Mouse (Mus musculus) Patski (cell line): Measurements from ENCODE around the gene Olfr419. TPM values are rescaled to one million over a fixed set of nuclear protein-coding genes. Genes with fewer than 3 reads are reported as not detected.

Experiments
- ATAC-seq: fragments of 100-300 bp; one replicate; pipeline ENCODE4 v1.8.0; 2021
- CTCF ChIA-PET: fragments of 350-600 bp; sonication (Branson Sonifier 250); formaldehyde crosslinking; loops from one replicate; lab custom pipeline; 2022; ENCODE audit warnings: inconsistent platforms; lab: Charles Lee
- POLR2A ChIA-PET: fragments of 350-600 bp; sonication (Branson Sonifier 250); formaldehyde crosslinking; loops from one replicate; lab custom pipeline; 2022; ENCODE audit warnings: antibody characterized with exemption, inconsistent platforms; lab: Charles Lee
- DNase-seq: peaks from one replicate; pipeline ENCODE4 v3.0.0-alpha.2; 2011; ENCODE audit warnings: low read depth, low spot score
- H3K27me3 ChIP-seq: fragments of 371-371 bp; one replicate; pipeline ENCODE4 v1.5.1; 2021
- CTCF ChIP-seq: fragments of 100-300 bp; IDR thresholded peaks from one replicate; pipeline ENCODE4 v1.5.1; 2021
- in situ Hi-C: fragments of 300-500 bp; cut with MboI; formaldehyde crosslinking; loops from 3 replicates; pipeline ENCODE4 v1.11.1; 2018; ENCODE audit warnings: low pct_unique_long_range_greater_than_20kb, mixed read lengths
- polyA plus RNA-seq: library from polyadenylated mRNA; unstranded; gene quantifications from one replicate; pipeline ENCODE4 v1.2.3, GENCODE M21; 2021

Gene Olfr419
- polyA plus RNA-seq: not detected

DNA sequence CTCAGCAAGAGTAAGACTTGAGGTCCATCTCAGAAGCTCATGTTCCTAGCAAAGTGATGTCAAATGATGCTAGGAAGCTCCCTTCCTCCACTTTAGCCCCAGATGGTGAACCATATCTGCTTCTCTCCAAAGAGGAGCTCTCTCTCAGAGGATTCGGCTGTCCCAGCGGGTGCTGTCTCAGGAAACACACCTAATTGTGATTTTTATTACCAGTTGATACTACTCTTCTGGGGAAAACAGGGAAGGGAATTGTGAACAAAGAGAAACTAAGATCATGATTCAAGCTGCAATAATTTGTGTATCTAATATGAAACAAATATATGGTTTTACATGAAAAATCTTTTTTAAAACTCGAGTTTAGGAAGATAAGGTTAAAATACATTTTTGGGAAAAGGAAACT lies at the start of gene Olfr419:
Gene Olfr419, minus strand, starts transcription at position 101 of the 400 bp plus-strand sequence.
- in situ Hi-C loops: no loop called here
- no peaks in the 10 kb centered on the region for H3K27me3 ChIP-seq
- ChIA-PET POLR2A (no interaction called here), CTCF (no interaction called here)
- ATAC-seq (no peak), DNase-seq (no peak)
- no peak for TF ChIP-seq CTCF

DNA sequence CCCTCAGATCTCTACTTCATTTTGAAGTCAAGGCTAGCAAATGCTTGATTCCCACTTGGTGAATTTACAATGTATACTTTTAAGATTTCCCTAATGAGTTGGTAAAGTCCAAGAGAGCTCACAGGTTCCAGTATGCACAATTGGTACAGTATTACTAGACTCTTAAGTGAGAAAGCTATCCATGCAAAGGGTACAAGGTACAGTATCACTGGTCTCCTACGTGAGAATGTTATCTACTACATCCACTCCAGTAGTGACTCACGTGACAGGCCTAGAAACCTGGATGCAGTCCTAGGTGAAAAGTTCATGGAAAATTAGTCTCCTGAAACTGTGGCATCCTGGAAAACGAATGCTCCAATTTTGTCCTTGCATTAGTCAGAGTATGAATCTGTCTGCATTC lies 18.8 kb upstream of the Olfr419 start:
- CTCF ChIA-PET: no interaction called here
- ATAC-seq: no peak
- no peaks in the 10 kb centered on the region for H3K27me3 ChIP-seq
- no peak for DNase-seq
- no peak for TF ChIP-seq CTCF
- POLR2A ChIA-PET: no interaction called here
- in situ Hi-C loops: no loop called here

DNA sequence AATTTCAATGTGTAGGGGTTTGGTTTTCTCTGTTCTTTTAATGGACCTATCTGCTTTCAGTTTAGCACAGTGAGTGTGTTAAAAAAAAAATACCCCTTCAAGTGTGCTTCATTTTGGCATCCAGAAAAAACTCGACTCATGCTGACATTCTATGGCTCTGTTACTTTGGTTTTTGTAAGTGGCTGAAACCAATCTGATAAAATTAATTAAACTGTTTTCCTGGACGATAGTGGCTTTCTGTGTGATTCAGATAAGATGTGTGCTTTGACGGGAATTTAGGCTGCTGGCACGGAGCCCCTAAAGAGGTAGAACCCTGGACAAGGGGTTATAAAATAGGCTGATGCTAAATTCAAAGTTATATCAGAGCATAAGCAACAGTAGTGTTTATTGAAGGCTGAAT lies 17.3 kb upstream of the Olfr419 start:
- ATAC-seq (no peak), DNase-seq (no peak)
- in situ Hi-C loops: no loop called here
- POLR2A ChIA-PET: no interaction called here
- CTCF ChIA-PET: no interaction called here
- no peak for TF ChIP-seq CTCF
- no peaks in the 10 kb centered on the region for H3K27me3 ChIP-seq

DNA sequence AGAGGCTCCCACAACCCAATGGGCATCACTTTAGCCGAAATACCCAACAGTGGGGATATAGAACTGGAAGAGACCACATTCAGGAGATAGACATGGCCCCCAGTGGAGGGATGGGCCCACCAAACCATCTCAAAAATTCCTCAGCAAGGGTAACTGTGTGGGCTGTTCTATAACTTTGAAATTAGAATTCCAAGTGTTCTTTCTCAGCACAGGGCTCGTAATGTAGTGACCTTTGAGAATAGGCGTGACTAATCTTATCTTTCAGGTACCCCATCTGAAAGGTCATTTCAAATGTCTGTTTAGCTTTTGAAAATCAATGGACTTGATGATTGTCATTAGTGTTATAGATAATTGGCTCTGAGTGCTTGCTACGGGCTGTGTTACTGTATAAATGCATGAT lies 16.0 kb upstream of the Olfr419 start:
- in situ Hi-C loops: no loop called here
- H3K27me3 ChIP-seq: no peaks in the 10 kb centered on the region
- POLR2A ChIA-PET: no interaction called here
- no peak for ATAC-seq
- CTCF ChIA-PET: no interaction called here
- no peak for TF ChIP-seq CTCF
- DNase-seq: no peak

DNA sequence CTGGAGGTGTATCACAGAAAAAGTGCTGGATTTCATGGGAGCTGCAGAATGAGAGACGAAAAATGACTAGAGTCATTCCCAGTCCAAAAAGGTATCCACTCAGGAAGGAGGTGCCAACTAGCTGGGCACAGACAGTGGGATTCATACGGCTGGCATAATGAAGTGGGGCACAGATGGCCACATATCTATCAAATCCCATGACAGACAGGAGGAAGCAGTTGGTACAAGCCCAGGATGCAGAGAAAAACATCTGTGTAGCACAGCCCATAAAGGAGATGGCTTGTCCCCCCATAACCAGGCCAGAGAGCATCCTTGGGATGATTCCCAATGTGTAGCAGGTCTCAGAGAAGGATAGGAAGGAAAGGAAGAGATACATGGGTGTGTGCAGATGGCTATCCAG lies 1.5 kb downstream of the Olfr419 start:
- CTCF ChIA-PET: no interaction called here
- POLR2A ChIA-PET: no interaction called here
- DNase-seq: no peak
- TF ChIP-seq CTCF: no peak
- ATAC-seq: no peak
- H3K27me3 ChIP-seq: no peaks in the 10 kb centered on the region
- in situ Hi-C loops: no loop called here

DNA sequence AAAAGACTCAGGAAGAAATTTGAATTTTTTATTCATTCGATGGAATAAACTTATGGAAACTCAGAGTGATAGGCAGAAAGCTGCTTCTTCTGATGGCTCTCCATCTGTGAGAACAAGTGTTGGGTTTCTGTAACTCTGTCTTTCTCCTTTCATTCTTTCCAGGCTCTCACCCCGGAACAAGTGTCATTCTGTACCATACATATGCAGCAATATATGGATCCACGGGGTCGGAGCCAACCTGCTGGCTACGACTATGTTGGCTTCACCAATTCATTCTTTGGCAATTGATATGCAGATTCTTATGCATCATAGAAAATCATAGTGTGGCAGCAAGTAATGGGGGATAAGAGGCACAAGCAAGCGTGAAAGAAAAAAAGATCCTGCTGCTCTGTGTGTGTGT lies 4.7 kb downstream of the Olfr419 start:
- POLR2A ChIA-PET: no interaction called here
- ATAC-seq (no peak), DNase-seq (no peak)
- in situ Hi-C loops: no loop called here
- no peaks in the 10 kb centered on the region for H3K27me3 ChIP-seq
- CTCF ChIA-PET: no interaction called here
- no peak for TF ChIP-seq CTCF

DNA sequence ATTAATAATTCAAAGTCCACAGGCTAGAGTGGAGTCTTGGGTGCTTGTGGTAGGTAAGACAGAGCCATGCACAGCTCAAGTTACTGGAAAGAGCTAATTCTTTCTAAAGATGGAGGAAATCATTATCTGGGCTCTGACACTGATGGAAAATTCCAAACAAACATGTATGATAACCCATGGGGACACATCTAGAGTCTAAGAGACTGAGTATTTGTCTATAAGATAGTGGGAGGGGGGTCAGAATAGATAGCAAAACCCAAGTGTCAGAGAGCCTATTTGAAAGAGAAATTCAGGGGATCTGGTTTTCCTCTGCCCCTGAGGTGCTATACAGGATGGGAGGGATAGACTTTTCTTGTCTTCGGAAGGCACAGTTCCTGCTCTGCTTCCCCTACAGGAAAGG lies 5.8 kb downstream of the Olfr419 start:
- no peak for ATAC-seq
- POLR2A ChIA-PET: no interaction called here
- DNase-seq: no peak
- no peaks in the 10 kb centered on the region for H3K27me3 ChIP-seq
- CTCF ChIA-PET: no interaction called here
- in situ Hi-C loops: no loop called here
- no peak for TF ChIP-seq CTCF

DNA sequence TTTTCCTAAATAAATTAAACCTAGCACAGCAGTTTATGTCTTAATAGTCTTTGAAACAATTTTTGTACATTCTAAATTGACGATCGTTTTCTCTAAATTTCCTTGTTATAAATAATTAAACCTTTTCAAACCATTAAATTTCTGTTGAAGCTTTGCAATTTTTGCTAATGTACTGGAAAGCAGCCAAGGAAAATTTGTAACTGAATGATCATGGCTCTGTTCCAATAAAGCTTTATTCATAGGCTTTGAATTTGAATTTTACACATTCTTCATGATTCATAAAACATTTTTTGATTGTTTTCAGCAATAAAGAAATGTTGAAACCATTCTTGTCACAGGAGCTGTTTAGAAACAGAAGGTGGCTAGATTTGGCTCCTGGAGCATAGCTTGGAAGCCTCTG lies 7.2 kb downstream of the Olfr419 start:
- in situ Hi-C loops: no loop called here
- no peak for TF ChIP-seq CTCF
- POLR2A ChIA-PET: no interaction called here
- DNase-seq: no peak
- H3K27me3 ChIP-seq: no peaks in the 10 kb centered on the region
- no peak for ATAC-seq
- CTCF ChIA-PET: interaction anchor here (1.6 kb wide), 1 partner anchor 15 kb away, joined by 4 read pairs; no protein-coding TSS in a partner anchor

DNA sequence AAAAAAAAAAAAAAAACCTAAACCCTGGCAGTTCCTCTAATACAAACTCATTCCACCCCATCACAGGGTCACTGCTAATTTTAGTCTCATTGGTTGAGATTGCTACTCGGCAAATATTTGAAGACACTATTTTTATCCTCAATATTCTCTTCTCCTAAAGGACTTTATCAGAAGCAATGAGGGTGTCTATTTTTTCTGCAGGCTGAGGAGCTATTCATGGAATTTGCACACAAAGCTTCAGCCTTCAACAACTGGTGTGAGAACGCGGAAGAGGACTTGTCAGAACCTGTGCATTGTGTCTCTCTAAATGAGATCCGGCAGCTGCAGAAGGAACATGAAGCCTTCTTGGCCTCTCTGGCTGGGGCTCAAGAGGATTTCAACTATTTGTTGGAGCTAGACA lies 11.9 kb downstream of the Olfr419 start:
- no peak for TF ChIP-seq CTCF
- POLR2A ChIA-PET: no interaction called here
- no peak for ATAC-seq
- in situ Hi-C loops: no loop called here
- no peak for DNase-seq
- CTCF ChIA-PET: interaction anchor here (1.3 kb wide), 1 partner anchor 11 kb away, joined by 3 read pairs; no protein-coding TSS in a partner anchor
- no peaks in the 10 kb centered on the region for H3K27me3 ChIP-seq

DNA sequence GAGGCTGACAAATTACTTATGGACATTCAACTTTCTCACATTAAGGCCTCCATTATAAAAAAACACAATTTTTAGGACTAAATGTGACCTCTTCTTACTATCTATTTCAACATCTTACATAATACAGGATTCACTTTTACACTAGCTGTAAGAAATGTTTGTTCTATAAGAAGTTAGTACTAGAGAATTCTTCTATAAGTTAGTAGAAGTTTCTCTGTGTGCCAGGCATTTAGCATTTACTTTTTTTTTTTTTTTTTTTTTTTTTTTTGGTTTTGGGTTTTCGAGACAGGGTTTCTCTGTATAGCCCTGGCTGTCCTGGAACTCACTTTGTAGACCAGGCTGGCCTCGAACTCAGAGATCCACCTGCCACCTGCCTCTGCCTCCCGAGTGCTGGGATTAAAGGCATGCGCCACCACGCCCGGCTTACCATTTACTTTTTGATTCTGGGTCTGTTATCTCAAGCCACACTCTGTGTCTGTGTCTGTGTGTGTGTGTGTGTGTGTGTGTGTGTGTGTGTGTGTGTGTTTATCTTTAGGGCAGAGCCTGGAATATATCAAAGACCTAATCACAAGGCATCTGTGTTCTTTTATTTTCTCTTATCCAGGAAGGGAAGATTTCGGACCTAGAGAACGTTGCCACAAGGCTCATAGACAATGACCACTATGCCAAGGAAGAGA lies 35.2 kb downstream of the Olfr419 start:
- ChIA-PET CTCF (no interaction called here), POLR2A (no interaction called here)
- no peak for TF ChIP-seq CTCF
- no peak for DNase-seq
- in situ Hi-C loops: no loop called here
- H3K27me3 ChIP-seq: no peaks in the 10 kb centered on the region
- ATAC-seq: no peak

DNA sequence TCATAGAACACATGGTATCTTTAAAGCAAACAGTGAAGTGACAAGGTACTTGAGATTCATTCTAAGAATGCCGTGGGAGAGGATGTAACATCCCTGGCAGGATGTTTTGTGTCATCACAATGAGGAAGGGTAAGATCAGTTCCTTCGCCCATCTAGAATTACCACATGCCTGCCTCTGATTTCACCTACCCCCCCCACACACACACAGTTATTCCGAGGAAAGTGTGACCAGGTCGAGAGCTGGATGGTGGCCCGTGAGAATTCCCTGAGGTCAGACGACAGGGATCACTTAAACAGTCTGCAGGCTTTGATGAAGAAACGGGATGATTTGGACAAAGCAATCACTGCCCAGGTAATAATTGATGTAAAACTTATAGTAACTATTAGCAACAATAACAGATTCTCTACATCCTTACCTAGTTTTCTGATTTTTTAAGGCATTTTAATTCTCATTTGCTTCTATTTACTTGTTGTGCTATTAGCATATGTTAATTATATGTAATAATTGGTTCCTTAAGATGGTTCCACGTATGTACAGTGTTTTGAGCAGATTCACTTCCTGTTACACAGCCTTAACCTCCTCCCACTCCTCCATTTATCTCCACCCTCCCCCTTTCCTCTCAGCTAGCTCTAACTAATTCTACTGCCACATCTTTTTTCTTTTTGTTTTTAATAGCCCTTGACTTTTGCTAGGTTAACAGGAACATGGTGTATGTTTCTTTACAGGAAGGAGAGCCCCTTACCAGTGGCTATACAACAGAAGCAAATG lies 36.4 kb downstream of the Olfr419 start:
- TF ChIP-seq CTCF: no peak
- DNase-seq: no peak
- ChIA-PET CTCF (no interaction called here), POLR2A (no interaction called here)
- no peak for ATAC-seq
- in situ Hi-C loops: no loop called here
- no peaks in the 10 kb centered on the region for H3K27me3 ChIP-seq
